Mouse (Mus musculus): ENCODE measurements around the gene Comt. TPM values are rescaled to one million over a fixed set of nuclear protein-coding genes. Genes with fewer than 3 reads are reported as not detected.
A peak's percentile ranks its signal among the peaks of the same experiment; 100 is the strongest.

Gene Comt
- polyA plus RNA-seq, 1 experiment from 2014 or later: 58.4 TPM

DNA sequence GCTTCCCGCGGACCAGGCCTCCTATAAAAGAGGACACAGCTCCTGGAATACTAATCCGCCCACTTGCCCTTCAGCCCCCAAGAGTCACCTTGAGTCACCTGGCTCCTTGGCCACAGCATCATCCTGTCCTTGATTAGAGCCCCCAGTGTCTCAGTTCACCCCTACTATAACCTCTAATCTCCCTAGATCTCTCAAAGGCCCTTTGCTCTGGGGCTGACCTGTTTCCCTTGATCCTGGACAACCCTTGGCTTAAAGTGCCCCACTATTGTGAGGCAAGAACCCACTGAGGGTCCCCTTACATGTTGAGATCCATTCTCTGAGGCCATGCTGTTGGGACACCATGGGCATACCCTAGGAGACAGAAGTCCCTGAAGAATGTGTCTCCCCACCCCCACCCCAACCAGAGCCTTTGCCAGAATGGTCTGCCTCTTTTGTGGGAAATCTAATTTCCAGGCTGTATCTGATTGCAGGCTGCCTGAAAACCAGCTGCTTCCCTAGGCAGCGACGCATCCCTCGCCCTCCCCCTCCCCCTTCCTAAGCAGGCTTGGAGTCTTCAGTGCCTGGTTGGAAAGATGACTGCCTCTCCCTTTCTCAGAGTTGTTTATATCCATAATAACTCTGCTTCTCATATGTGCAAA is 44.9 kb downstream of the Comt start:
- peak; percentile 74 for DNase-seq (ENCODE audit: low spot score)
- 0 out of 2 replicates have a peak overlapping the region, but pooled peaks have one; percentile 21 for H3K4me3 ChIP-seq
- peak overlapping the region; percentile 83 for H3K27ac ChIP-seq (replicated peaks)
- peaks cover 91% of the 10 kb centered on the region for H3K4me1 ChIP-seq
- no peaks in the 10 kb centered on the region for H3K27me3 ChIP-seq (replicated peaks; ENCODE audit: low read depth, poor library complexity, severe bottlenecking)
- H3K9me3 ChIP-seq: no peaks in the 10 kb centered on the region
- H3K36me3 ChIP-seq (replicated peaks): no peaks in the 10 kb centered on the region
- 44% methylated on average over 6 of the region's 6 CpGs for WGBS

DNA sequence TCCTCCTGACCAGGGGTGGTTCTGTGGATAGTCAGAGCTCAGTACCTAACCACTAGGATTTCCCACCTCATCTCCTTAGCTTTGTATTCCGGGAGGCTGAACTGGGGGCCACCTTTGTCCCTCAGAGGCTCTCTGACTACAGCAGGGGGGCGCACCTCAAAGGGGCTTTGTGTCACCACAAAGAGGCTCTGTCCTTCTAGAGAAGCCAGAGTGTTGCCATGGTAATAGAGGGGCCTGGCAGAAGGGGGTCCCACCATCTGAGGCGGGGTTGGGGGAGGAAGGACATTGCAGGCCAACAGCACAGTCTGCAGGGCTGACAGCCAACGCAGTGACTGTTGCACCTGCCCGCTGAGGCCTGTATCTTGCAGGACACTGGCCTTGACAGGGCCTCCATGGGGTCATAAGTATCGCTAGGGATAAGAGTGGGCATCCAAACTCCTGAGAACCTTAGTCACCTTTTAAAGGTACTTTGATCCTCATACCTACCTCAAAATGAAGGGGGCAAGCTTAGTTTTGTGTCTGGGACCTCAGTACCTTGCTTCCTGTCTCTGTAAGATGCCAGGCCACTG is 46.1 kb downstream of the Comt start:
- no peak overlapping the region for H3K4me3 ChIP-seq
- peak overlapping the region; percentile 83 for H3K27ac ChIP-seq (replicated peaks)
- WGBS: 22% methylated on average over 6 of the region's 6 CpGs
- H3K27me3 ChIP-seq (replicated peaks; ENCODE audit: low read depth, poor library complexity, severe bottlenecking): no peaks in the 10 kb centered on the region
- DNase-seq (ENCODE audit: low spot score): peak; percentile 70
- no peaks in the 10 kb centered on the region for H3K36me3 ChIP-seq (replicated peaks)
- no peaks in the 10 kb centered on the region for H3K9me3 ChIP-seq
- peaks cover 86% of the 10 kb centered on the region for H3K4me1 ChIP-seq

DNA sequence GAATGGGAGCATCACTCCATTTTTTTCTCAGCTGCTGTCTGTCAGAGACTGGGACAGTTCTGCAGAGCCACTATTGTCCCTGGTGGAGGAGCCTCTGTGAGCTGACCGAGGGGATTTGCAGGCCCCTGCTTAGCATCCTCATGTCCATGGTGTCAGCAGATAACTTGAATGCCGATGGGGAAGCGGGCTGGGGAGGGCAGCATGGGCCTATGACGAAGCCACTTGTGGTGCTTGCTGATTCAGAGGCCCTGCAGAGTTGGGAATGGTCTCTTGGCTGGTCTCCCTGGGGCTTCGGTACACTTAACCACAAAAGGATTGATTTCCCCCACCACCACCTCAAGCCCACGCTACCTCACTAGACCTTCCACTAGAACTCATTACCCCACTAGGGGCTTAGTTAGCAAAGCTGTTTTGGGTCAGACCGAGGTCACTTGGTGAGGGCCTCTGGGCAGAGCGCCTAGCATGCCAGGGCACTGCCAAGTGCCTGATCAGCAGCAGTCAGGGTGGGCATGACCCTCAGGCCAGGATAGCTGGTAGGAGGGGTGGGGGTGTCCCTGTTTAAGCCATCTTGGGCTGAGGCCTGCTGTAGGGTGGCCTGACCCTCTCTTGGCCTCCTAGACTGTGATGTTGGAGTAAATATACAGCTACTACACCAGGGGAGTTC is 47.2 kb downstream of the Comt start:
- H3K36me3 ChIP-seq (replicated peaks): no peaks in the 10 kb centered on the region
- H3K9me3 ChIP-seq: no peaks in the 10 kb centered on the region
- H3K4me3 ChIP-seq: no peak overlapping the region
- DNase-seq (ENCODE audit: low spot score): no peak
- no peaks in the 10 kb centered on the region for H3K27me3 ChIP-seq (replicated peaks; ENCODE audit: low read depth, poor library complexity, severe bottlenecking)
- H3K27ac ChIP-seq (replicated peaks): peak overlapping the region; percentile 83
- peaks cover 75% of the 10 kb centered on the region for H3K4me1 ChIP-seq
- 77% methylated on average over 8 of the region's 8 CpGs for WGBS

DNA sequence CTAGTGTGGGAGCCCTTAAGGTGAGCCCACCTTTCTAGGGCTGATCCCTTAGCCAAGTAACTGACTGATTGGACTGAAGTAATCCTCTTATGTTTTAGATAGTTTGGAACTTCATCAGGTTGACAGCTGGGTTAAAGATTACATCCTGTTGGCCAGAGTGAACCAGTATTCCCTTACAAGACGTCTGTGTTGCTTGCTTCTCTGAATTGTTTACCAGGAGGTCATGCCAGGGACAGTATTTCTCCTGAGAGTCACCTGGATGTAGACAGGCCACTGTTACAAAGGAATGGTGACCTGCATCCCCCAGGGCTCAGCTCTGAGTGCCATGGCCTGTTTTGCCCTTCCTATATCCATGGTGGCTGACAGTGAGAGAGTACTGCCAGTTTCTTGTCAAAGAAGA is 48.2 kb downstream of the Comt start:
- Histone ChIP-seq H3K27ac (replicated peaks) (peak overlapping the region; percentile 83), H3K9me3 (no peaks in the 10 kb centered on the region), H3K27me3 (replicated peaks; ENCODE audit: low read depth, poor library complexity, severe bottlenecking) (no peaks in the 10 kb centered on the region), H3K4me3 (no peak overlapping the region), H3K36me3 (replicated peaks) (no peaks in the 10 kb centered on the region), H3K4me1 (peaks cover 65% of the 10 kb centered on the region)
- WGBS: 24% methylated on average over 1 of the region's 1 CpGs
- DNase-seq (ENCODE audit: low spot score): no peak

- H3K4me3 ChIP-seq: no peak overlapping the region
- no peaks in the 10 kb centered on the region for H3K9me3 ChIP-seq
- 25% methylated on average over 3 of the region's 3 CpGs for WGBS
- H3K27ac ChIP-seq (replicated peaks): peak overlapping the region; percentile 52
- H3K4me1 ChIP-seq: peaks cover 52% of the 10 kb centered on the region
- H3K36me3 ChIP-seq (replicated peaks): no peaks in the 10 kb centered on the region
- H3K27me3 ChIP-seq (replicated peaks; ENCODE audit: low read depth, poor library complexity, severe bottlenecking): no peaks in the 10 kb centered on the region
- no peak for DNase-seq (ENCODE audit: low spot score)
Measured at GRCm38 (mm10) chr16:18377203-18377602, 49.4 kb downstream of the Comt start.

DNA sequence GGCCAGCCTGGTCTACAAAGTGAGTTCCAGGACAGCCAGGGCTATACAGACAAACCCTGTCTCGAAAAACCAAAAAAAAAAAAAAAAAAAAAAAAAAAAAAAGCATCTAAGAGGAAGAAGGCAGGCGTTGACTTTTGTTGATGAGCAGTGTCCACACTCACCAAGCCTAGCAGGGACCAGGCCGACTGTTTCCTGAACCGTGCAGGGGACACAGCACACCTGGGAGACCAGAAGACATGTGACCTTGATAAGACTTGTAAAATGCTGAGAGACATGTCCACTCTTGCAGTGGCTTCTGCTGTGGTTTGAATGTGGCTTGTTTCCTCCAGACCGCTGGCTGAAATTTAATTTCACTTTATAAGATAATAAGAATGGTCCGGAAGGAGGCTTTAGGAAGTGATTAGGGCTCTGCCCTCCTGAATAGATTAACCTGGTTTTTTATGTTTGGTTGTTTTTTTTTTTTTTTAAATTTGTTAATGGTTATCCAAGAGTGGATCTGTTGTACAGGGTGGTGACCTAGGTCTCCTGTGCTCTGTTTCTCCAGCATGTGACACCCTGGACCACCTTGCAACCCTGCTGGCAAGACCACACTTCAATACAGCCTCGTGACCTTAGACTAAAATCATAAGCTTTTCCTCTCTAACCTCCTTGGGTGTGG is 50.2 kb downstream of the Comt start:
- no peak for DNase-seq (ENCODE audit: low spot score)
- H3K4me1 ChIP-seq: peaks cover 45% of the 10 kb centered on the region
- no peak overlapping the region for H3K27ac ChIP-seq (replicated peaks)

GRCm38 (mm10) chr16:18373632-18374031 is 53.0 kb downstream of the Comt start:
- Histone ChIP-seq H3K36me3 (replicated peaks) (no peaks in the 10 kb centered on the region), H3K9me3 (no peaks in the 10 kb centered on the region), H3K27me3 (replicated peaks; ENCODE audit: low read depth, poor library complexity, severe bottlenecking) (no peaks in the 10 kb centered on the region), H3K4me3 (no peak overlapping the region), H3K27ac (replicated peaks) (no peak overlapping the region), H3K4me1 (peaks cover 17% of the 10 kb centered on the region)
- WGBS: 93% methylated on average over 4 of the region's 4 CpGs
- no peak for DNase-seq (ENCODE audit: low spot score)

More for the DNA sequence above, 50.2 kb downstream of the Comt start:
- Histone ChIP-seq H3K36me3 (replicated peaks) (no peaks in the 10 kb centered on the region), H3K9me3 (no peaks in the 10 kb centered on the region), H3K27me3 (replicated peaks; ENCODE audit: low read depth, poor library complexity, severe bottlenecking) (no peaks in the 10 kb centered on the region), H3K4me3 (no peak overlapping the region)
- 82% methylated on average over 7 of the region's 7 CpGs for WGBS

DNA sequence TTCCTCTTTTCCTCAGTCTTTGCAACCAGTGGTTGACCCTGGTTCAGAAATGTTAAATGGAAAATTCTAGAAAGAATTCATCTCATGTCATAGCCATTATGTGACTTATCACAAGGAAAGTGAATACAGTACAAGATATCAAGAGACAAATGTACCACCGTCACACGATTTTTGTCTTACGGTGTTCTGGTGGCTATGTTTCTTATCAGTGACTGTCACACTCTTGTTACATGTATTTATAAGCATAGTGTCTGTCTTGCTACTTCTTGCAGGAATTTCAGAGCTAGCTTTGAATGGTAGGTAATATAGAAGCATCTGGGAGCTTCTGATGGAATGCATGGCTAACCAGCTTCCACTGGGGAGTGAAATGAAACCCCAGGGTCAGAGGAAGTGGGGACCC is 56.5 kb downstream of the Comt start:
- H3K27ac ChIP-seq (replicated peaks): no peak overlapping the region
- H3K4me3 ChIP-seq: no peak overlapping the region
- H3K4me1 ChIP-seq: no peaks in the 10 kb centered on the region
- DNase-seq (ENCODE audit: low spot score): no peak
- 92% methylated on average over 3 of the region's 3 CpGs for WGBS
- H3K27me3 ChIP-seq (replicated peaks; ENCODE audit: low read depth, poor library complexity, severe bottlenecking): no peaks in the 10 kb centered on the region
- H3K36me3 ChIP-seq (replicated peaks): no peaks in the 10 kb centered on the region
- no peaks in the 10 kb centered on the region for H3K9me3 ChIP-seq

DNA sequence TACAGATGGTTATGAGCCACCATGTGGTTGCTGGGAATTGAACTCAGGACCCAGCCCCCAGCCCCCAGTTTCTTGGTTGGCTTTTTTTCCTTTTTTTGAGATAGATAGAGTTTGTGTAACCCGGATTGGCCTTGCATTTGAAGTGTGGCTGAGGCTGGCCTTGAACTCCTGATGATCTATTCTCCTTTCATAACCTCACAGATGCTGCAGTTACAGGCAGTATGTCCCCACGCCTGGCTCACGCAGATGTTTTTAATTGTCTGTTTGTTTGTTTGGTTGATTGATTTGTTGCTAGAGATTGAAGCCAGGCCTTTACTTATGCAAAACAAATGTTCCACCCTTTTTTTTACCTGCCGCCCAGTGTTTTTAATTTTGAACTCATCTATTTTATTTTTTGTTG is 59.8 kb downstream of the Comt start:
- WGBS: 73% methylated on average over 4 of the region's 4 CpGs
- no peak overlapping the region for H3K4me3 ChIP-seq
- H3K27me3 ChIP-seq (replicated peaks; ENCODE audit: low read depth, poor library complexity, severe bottlenecking): no peaks in the 10 kb centered on the region
- H3K4me1 ChIP-seq: no peaks in the 10 kb centered on the region
- no peaks in the 10 kb centered on the region for H3K9me3 ChIP-seq
- DNase-seq (ENCODE audit: low spot score): no peak
- H3K27ac ChIP-seq (replicated peaks): no peak overlapping the region
- H3K36me3 ChIP-seq (replicated peaks): peaks cover 11% of the 10 kb centered on the region

DNA sequence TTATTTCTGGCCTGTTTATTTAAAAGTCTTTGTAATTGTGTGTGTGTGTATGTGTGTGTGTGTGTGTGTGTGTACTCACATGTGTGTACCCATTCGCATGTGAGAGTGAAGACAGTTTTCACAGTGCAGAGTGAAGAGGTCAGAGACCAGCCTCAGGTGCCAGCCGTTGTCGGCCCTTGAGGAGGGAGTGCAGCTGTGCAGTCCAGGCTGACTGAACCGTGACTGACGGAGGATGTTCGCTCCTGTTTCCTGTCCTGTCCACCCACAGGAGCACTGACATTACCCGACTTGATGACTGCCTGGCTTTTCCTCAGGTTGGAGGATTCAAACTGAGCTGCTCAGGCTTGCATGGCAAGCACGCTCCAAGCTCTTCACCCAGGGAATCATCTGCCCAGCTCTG is 63.7 kb downstream of the Comt start:
- WGBS: 77% methylated on average over 8 of the region's 8 CpGs
- DNase-seq (ENCODE audit: low spot score): no peak
- no peak overlapping the region for H3K27ac ChIP-seq (replicated peaks)
- H3K36me3 ChIP-seq (replicated peaks): peaks cover 14% of the 10 kb centered on the region
- H3K27me3 ChIP-seq (replicated peaks; ENCODE audit: low read depth, poor library complexity, severe bottlenecking): no peaks in the 10 kb centered on the region
- no peaks in the 10 kb centered on the region for H3K4me1 ChIP-seq
- H3K4me3 ChIP-seq: no peak overlapping the region
- H3K9me3 ChIP-seq: no peaks in the 10 kb centered on the region

DNA sequence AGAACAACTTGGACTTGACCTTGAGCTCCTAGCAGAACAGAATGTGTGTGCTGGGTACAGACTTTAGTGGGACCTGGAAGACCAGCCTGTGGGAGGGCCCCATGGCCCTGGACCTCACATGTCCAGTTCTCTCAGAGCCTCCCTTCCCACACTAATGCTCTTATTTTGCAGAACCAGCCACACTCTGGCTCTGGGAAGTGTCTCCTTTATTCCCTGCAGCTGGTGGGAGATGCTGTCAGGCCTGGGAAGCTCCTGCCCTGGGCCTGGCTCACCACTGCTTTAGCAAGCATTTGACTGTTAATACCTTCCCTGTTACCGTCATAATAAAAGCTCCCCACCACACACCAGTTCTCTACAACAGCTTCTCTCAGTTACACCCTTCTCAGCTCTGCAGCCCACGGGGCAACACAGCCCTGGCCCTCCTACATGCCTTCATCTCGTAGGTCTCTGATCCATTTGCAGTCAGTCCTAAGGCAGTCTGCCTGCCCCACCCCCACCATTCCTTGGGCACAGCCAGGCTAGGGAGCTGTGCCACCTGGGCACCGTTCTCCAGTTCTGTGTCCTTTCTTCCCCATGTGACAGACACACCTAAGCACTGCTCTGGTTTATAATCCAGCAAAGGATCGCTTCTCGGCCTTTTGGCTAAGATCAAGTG is 66.4 kb downstream of the Comt start:
- WGBS: 77% methylated on average over 6 of the region's 6 CpGs
- Histone ChIP-seq H3K27me3 (replicated peaks; ENCODE audit: low read depth, poor library complexity, severe bottlenecking) (no peaks in the 10 kb centered on the region), H3K27ac (replicated peaks) (no peak overlapping the region), H3K36me3 (replicated peaks) (peaks cover 14% of the 10 kb centered on the region), H3K4me1 (no peaks in the 10 kb centered on the region), H3K4me3 (no peak overlapping the region), H3K9me3 (no peaks in the 10 kb centered on the region)
- DNase-seq (ENCODE audit: low spot score): no peak

DNA sequence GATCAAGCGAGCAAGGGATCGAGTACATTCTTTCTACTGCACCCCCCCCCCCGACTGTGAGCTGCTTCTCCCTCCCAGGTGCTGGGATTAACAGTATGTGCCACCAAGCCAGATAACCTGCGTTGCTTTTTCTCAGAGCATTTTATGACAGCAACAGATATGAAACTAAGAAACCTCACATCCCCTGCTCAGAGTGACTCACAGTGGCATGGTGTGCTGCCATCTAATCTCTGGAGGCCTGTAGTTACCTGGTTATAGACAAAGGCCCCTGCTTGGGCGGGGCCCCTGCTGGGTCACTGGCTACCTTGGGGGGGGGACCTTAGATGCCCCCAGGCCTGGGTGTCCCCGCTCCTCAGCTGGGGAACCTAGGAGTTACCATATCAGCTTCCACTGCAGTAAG is 68.7 kb downstream of the Comt start:
- H3K36me3 ChIP-seq (replicated peaks): 0 out of 2 replicates have a peak, but pooled peaks cover 6% of the 10 kb centered on the region

More for the DNA sequence above, 68.7 kb downstream of the Comt start:
- WGBS: 88% methylated on average over 6 of the region's 6 CpGs
- Histone ChIP-seq H3K9me3 (no peaks in the 10 kb centered on the region), H3K27me3 (replicated peaks; ENCODE audit: low read depth, poor library complexity, severe bottlenecking) (no peaks in the 10 kb centered on the region), H3K4me3 (no peak overlapping the region), H3K27ac (replicated peaks) (no peak overlapping the region), H3K4me1 (no peaks in the 10 kb centered on the region; the same call in 1 of the 2 replicates)
- DNase-seq (ENCODE audit: low spot score): no peak

Measured in embryonic facial prominence, embryonic 10.5 days (tissue).